Mouse (Mus musculus): ENCODE measurements at regions not wholly inside any gene's neighbourhood (a gene's known extent, or its start where the extent isn't known, plus 50 kb on each side); places are given as distances from the start of the nearest gene placed in this dataset.

DNA sequence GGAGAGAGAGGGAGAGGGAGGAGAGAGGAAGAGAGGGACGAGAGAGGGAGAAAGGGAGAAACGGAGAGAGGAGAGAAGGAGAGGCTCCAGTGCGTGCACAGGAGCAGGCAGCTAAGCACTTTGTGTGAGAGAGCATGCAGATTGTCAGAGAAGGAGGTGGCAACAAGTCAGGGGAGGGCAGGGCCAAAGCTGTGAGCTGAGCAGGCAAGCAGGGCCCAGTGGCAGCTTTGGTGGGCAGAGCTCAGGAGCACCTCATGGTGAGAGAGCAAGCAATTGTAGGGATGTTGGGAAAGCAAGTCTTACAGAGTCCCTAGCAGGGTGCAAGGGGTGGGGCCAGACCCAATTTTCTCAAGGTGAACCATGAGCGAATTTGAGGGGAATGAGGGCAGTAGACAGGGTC is 234.3 kb upstream of the Hey2 start:
- Histone ChIP-seq H3K9ac (replicated peaks) (no peak overlapping the region), H3K27me3 (no peaks in the 10 kb centered on the region), H3K27ac (no peak overlapping the region), H3K4me2 (no peak overlapping the region), H3K9me3 (no peaks in the 10 kb centered on the region), H3K4me3 (replicated peaks) (no peak overlapping the region), H3K36me3 (no peaks in the 10 kb centered on the region), H3K4me1 (replicated peaks) (0 out of 2 replicates have a peak, but pooled peaks cover 5% of the 10 kb centered on the region)
- 31% methylated on average over 4 of the region's 4 CpGs for WGBS
- ATAC-seq (ENCODE audit: insufficient number of reproducible peaks, insufficient read depth, low FRiP score, low TSS enrichment, low read depth) = 0 out of 2 replicates have a peak, but pooled peaks have one; percentile 15

GRCm38 (mm10) chr10:31076415-31076814 is 233.8 kb upstream of the Hey2 start:
- Histone ChIP-seq H3K9me3 (no peaks in the 10 kb centered on the region), H3K9ac (replicated peaks) (no peak overlapping the region), H3K4me1 (replicated peaks) (0 out of 2 replicates have a peak, but pooled peaks cover 5% of the 10 kb centered on the region), H3K4me2 (no peak overlapping the region), H3K36me3 (no peaks in the 10 kb centered on the region), H3K27me3 (no peaks in the 10 kb centered on the region), H3K27ac (no peak overlapping the region), H3K4me3 (replicated peaks) (no peak overlapping the region)
- ATAC-seq (ENCODE audit: insufficient number of reproducible peaks, insufficient read depth, low FRiP score, low TSS enrichment, low read depth) = no peak
- WGBS = 71% methylated on average over 8 of the region's 8 CpGs

GRCm38 (mm10) chr10:31074004-31074645 is 231.5 kb upstream of the Hey2 start:
- 60% methylated on average over 4 of the region's 4 CpGs for WGBS
- no peaks in the 10 kb centered on the region for H3K9me3 ChIP-seq
- H3K4me1 ChIP-seq (replicated peaks) = 0 out of 2 replicates have a peak, but pooled peaks cover 5% of the 10 kb centered on the region
- H3K27me3 ChIP-seq = no peaks in the 10 kb centered on the region
- no peak overlapping the region for H3K9ac ChIP-seq (replicated peaks)
- H3K4me2 ChIP-seq = no peak overlapping the region
- H3K4me3 ChIP-seq (replicated peaks) = no peak overlapping the region
- no peak for ATAC-seq (ENCODE audit: insufficient number of reproducible peaks, insufficient read depth, low FRiP score, low TSS enrichment, low read depth)
- no peaks in the 10 kb centered on the region for H3K36me3 ChIP-seq
- no peak overlapping the region for H3K27ac ChIP-seq

- Histone ChIP-seq H3K27me3 (no peaks in the 10 kb centered on the region), H3K36me3 (no peaks in the 10 kb centered on the region), H3K4me2 (no peak overlapping the region), H3K9ac (replicated peaks) (no peak overlapping the region), H3K9me3 (no peaks in the 10 kb centered on the region), H3K4me1 (replicated peaks) (no peaks in the 10 kb centered on the region), H3K4me3 (replicated peaks) (no peak overlapping the region), H3K27ac (no peak overlapping the region)
- no peak for ATAC-seq (ENCODE audit: insufficient number of reproducible peaks, insufficient read depth, low FRiP score, low TSS enrichment, low read depth)
These were observed 226.1 kb upstream of the Hey2 start for GRCm38 (mm10) chr10:31068668-31069223.

DNA sequence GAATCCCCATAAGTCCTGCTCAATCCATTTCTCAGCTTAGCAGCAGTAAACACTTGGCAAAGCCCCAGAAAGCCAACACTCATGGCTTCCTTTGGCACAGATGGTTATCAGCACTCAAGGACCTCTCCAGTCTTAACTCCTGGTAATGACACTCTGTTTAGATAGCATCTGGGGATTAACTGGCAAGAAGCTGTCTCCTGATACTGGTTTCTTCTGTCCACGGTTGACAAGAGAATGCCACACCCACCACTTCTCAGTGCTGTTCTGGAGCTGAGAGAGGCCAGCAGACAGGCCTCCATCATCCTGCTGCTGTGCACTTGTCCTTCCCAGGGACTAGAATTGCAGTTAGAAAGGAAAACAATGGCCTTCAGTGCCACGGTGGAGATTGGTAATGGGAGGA is 220.1 kb upstream of the Hey2 start:
- no peak overlapping the region for H3K27ac ChIP-seq
- no peak overlapping the region for H3K4me2 ChIP-seq
- no peaks in the 10 kb centered on the region for H3K9me3 ChIP-seq
- H3K27me3 ChIP-seq = no peaks in the 10 kb centered on the region
- no peak for ATAC-seq (ENCODE audit: insufficient number of reproducible peaks, insufficient read depth, low FRiP score, low TSS enrichment, low read depth)
- no peak overlapping the region for H3K4me3 ChIP-seq (replicated peaks)
- no peaks in the 10 kb centered on the region for H3K36me3 ChIP-seq
- 31% methylated on average over 2 of the region's 2 CpGs for whole genome bisulfite sequencing
- no peak overlapping the region for H3K9ac ChIP-seq (replicated peaks)
- no peaks in the 10 kb centered on the region for H3K4me1 ChIP-seq (replicated peaks)

GRCm38 (mm10) chr10:31053260-31053659 is 210.7 kb upstream of the Hey2 start:
- no peaks in the 10 kb centered on the region for H3K9me3 ChIP-seq
- 87% methylated on average over 8 of the region's 8 CpGs for WGBS
- no peak overlapping the region for H3K27ac ChIP-seq

DNA sequence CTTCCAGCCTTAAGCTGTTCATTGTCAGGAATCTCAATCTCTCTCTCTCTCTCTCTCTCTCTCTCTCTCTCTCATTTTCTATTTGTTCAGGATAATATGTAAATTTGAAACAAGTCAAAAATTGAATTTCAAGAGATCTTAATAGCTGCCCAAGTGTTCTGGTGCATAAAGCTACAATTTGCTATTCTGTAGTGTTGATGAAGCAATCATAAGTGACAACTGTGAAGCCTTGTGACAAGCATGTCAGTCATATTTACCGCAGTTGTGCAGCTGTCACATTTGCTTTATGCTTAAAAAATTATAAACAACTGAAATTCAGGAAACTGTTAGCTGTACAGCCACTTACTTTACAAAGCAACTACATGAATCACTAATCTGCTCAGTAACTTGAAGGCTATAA is 208.6 kb upstream of the Hey2 start:
- Histone ChIP-seq H3K4me3 (replicated peaks) (no peak overlapping the region), H3K36me3 (no peaks in the 10 kb centered on the region), H3K9me3 (no peaks in the 10 kb centered on the region), H3K27me3 (no peaks in the 10 kb centered on the region), H3K27ac (no peak overlapping the region), H3K4me2 (no peak overlapping the region), H3K4me1 (replicated peaks) (no peaks in the 10 kb centered on the region), H3K9ac (replicated peaks) (no peak overlapping the region)
- ATAC-seq (ENCODE audit: insufficient number of reproducible peaks, insufficient read depth, low FRiP score, low TSS enrichment, low read depth) = no peak
- 91% methylated on average over 1 of the region's 1 CpGs for WGBS

More at GRCm38 (mm10) chr10:31053260-31053659, 210.7 kb upstream of the Hey2 start:
- H3K36me3 ChIP-seq = no peaks in the 10 kb centered on the region
- H3K4me2 ChIP-seq = no peak overlapping the region
- H3K27me3 ChIP-seq = no peaks in the 10 kb centered on the region
- ATAC-seq (ENCODE audit: insufficient number of reproducible peaks, insufficient read depth, low FRiP score, low TSS enrichment, low read depth) = no peak
- no peak overlapping the region for H3K4me3 ChIP-seq (replicated peaks)
- H3K9ac ChIP-seq (replicated peaks) = no peak overlapping the region
- H3K4me1 ChIP-seq (replicated peaks) = no peaks in the 10 kb centered on the region

- WGBS = 81% methylated on average over 2 of the region's 2 CpGs
- no peaks in the 10 kb centered on the region for H3K36me3 ChIP-seq
These were observed 206.8 kb upstream of the Hey2 start for GRCm38 (mm10) chr10:31049352-31049751.

DNA sequence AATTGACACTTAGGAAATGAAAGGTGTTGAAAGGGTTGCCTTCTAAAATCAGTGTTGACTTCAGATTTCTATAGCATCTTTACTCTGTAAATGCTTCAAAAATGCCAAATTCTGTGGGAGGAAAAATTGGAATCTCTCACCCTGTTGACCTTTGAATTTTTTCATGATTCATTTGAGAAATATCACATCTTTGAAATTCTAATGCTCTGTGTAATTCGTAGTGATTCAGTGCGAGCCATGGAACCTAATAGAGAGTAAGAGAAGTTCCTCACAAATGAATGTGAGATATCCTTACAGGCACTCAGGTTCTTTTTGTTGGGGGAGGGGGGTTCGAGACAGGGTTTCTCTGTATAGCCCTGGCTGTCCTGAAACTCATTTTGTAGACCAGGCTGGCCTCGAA is 193.0 kb upstream of the Hey2 start:
- no peak overlapping the region for H3K27ac ChIP-seq
- no peaks in the 10 kb centered on the region for H3K27me3 ChIP-seq
- H3K36me3 ChIP-seq = no peaks in the 10 kb centered on the region
- H3K4me1 ChIP-seq (replicated peaks) = no peaks in the 10 kb centered on the region
- H3K9me3 ChIP-seq = no peaks in the 10 kb centered on the region
- H3K4me3 ChIP-seq (replicated peaks) = no peak overlapping the region
- no peak for ATAC-seq (ENCODE audit: insufficient number of reproducible peaks, insufficient read depth, low FRiP score, low TSS enrichment, low read depth)
- WGBS = 79% methylated on average over 4 of the region's 4 CpGs
- no peak overlapping the region for H3K9ac ChIP-seq (replicated peaks)
- no peak overlapping the region for H3K4me2 ChIP-seq

More at GRCm38 (mm10) chr10:31049352-31049751, 206.8 kb upstream of the Hey2 start:
- Histone ChIP-seq H3K9me3 (no peaks in the 10 kb centered on the region), H3K9ac (replicated peaks) (no peak overlapping the region), H3K4me2 (no peak overlapping the region), H3K4me3 (replicated peaks) (no peak overlapping the region), H3K27me3 (no peaks in the 10 kb centered on the region), H3K4me1 (replicated peaks) (no peaks in the 10 kb centered on the region), H3K27ac (no peak overlapping the region)
- ATAC-seq (ENCODE audit: insufficient number of reproducible peaks, insufficient read depth, low FRiP score, low TSS enrichment, low read depth) = no peak

GRCm38 (mm10) chr10:31034782-31035181 is 192.2 kb upstream of the Hey2 start:
- Histone ChIP-seq H3K4me3 (replicated peaks) (no peak overlapping the region), H3K4me1 (replicated peaks) (no peaks in the 10 kb centered on the region), H3K9ac (replicated peaks) (no peak overlapping the region), H3K4me2 (no peak overlapping the region), H3K27ac (no peak overlapping the region), H3K9me3 (no peaks in the 10 kb centered on the region), H3K27me3 (no peaks in the 10 kb centered on the region), H3K36me3 (no peaks in the 10 kb centered on the region)
- 41% methylated on average over 3 of the region's 3 CpGs for WGBS
- no peak for ATAC-seq (ENCODE audit: insufficient number of reproducible peaks, insufficient read depth, low FRiP score, low TSS enrichment, low read depth)

DNA sequence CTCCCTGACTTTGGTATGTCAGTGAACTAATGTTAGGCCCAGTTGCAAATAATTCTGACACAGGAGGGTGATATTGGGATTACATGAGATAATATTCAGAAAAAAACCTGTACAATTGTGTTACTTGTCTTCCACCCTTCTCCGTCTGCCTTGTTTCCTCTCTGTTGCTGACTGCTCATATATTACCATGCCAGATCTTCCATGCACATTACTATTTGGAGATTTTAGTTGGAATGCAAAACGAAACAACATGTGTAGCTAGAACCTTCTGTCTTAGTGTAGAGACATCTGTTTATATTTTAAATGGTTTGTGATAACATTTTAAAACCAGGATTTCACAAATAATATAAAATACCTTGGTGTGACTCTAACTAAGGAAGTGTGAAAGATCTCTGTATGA is 188.1 kb upstream of the Hey2 start:
- no peak for ATAC-seq (ENCODE audit: insufficient number of reproducible peaks, insufficient read depth, low FRiP score, low TSS enrichment, low read depth)
- WGBS = 72% methylated on average over 2 of the region's 2 CpGs

DNA sequence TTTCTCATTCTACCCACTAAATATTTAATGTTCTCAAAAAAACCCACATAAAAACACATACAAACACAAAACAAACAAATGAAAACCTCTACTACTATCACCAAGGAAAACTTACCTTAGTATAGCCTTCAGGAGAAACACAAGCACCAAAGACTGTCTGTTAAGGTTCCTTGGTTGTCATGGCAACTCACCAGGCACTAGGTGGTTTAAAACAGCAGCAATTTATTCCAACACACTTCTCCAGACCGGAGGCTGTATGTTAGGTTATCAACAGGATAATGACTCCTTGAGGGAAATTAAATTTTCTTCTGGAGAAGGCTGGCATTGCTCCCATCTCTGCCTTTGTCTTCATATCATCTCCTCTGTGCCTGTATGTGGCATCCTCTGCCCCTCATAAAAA is 183.8 kb upstream of the Hey2 start:
- H3K27me3 ChIP-seq = no peaks in the 10 kb centered on the region
- no peak overlapping the region for H3K9ac ChIP-seq (replicated peaks)
- H3K9me3 ChIP-seq = 0 out of 2 replicates have a peak, but pooled peaks cover 4% of the 10 kb centered on the region
- H3K36me3 ChIP-seq = no peaks in the 10 kb centered on the region
- H3K27ac ChIP-seq = no peak overlapping the region
- H3K4me3 ChIP-seq (replicated peaks) = no peak overlapping the region
- no peaks in the 10 kb centered on the region for H3K4me1 ChIP-seq (replicated peaks)
- no peak overlapping the region for H3K4me2 ChIP-seq
- ATAC-seq (ENCODE audit: insufficient number of reproducible peaks, insufficient read depth, low FRiP score, low TSS enrichment, low read depth) = no peak
- WGBS = 34% methylated on average over 1 of the region's 1 CpGs

More for the DNA sequence above, 188.1 kb upstream of the Hey2 start:
- H3K4me2 ChIP-seq = no peak overlapping the region
- no peaks in the 10 kb centered on the region for H3K4me1 ChIP-seq (replicated peaks)
- H3K36me3 ChIP-seq = no peaks in the 10 kb centered on the region
- no peak overlapping the region for H3K9ac ChIP-seq (replicated peaks)
- no peaks in the 10 kb centered on the region for H3K27me3 ChIP-seq
- no peak overlapping the region for H3K27ac ChIP-seq
- no peak overlapping the region for H3K4me3 ChIP-seq (replicated peaks)
- H3K9me3 ChIP-seq = 0 out of 2 replicates have a peak, but pooled peaks cover 4% of the 10 kb centered on the region

Measured in limb, embryonic 12.5 days (tissue).